Mouse (Mus musculus) kidney, postnatal 0 days (tissue): ENCODE data around the gene Myl9. TPM values are rescaled to one million over a fixed set of nuclear protein-coding genes. Genes with fewer than 3 reads are reported as not detected.

Source experiments
- ATAC-seq: fragments of 200-750 bp; cut with Nextera tagmentation; replicated peaks from 2 replicates; pipeline ENCODE4 v1.8.0; 2017; ENCODE audit warnings: low read depth, moderate number of reproducible peaks, moderate TSS enrichment, moderate library complexity; ENCODE audit not compliant: low FRiP score
- DNase-seq: peaks from one replicate; pipeline ENCODE4 v3.0.0-alpha.2; 2016; ENCODE audit warnings: low spot score
- H3K27ac ChIP-seq: fragments of 300-500 bp; sonication (generic); 2 replicates; pipeline ENCODE4 v1.5.1; 2014; ENCODE audit warnings: mild to moderate bottlenecking
- H3K27me3 ChIP-seq: fragments of 300-500 bp; sonication (generic); 2 replicates; pipeline ENCODE4 v1.6.1; 2014; ENCODE audit warnings: low read length, mixed read lengths; ENCODE audit not compliant: insufficient read depth
- H3K36me3 ChIP-seq: fragments of 300-500 bp; sonication (generic); 2 replicates; pipeline ENCODE4 v1.6.1; 2014; ENCODE audit warnings: low read length, mixed read lengths; ENCODE audit not compliant: insufficient read depth
- H3K4me1 ChIP-seq: fragments of 300-500 bp; sonication (generic); replicated peaks from 2 replicates; pipeline ENCODE4 v1.6.1; 2014; ENCODE audit warnings: antibody characterized with exemption, low read length, mixed read lengths; ENCODE audit not compliant: insufficient read depth
- H3K4me2 ChIP-seq: fragments of 300-500 bp; sonication (generic); 2 replicates; pipeline ENCODE4 v1.6.1; 2014; ENCODE audit warnings: mild to moderate bottlenecking, low read length, moderate library complexity, mixed read lengths
- H3K4me3 ChIP-seq: fragments of 300-500 bp; sonication (generic); replicated peaks from 2 replicates; pipeline ENCODE4 v1.5.1; 2014; ENCODE audit warnings: low read depth, low read length
- H3K9ac ChIP-seq: fragments of 300-500 bp; sonication (generic); 2 replicates; pipeline ENCODE4 v1.6.1; 2014; ENCODE audit warnings: low read depth, low read length
- H3K9me3 ChIP-seq: fragments of 300-500 bp; sonication (generic); replicated peaks from 2 replicates; pipeline ENCODE4 v1.6.1; 2016; ENCODE audit warnings: low read length, inconsistent platforms, mixed read lengths
- CTCF ChIP-seq: IDR thresholded peaks from 2 replicates; pipeline ENCODE4 v1.5.1; 2016; ENCODE audit warnings: antibody characterized with exemption, low read depth, mild to moderate bottlenecking, moderate library complexity
- WGBS: fragments of 180-500 bp; shearing (Covaris S2); extraction: QIAGEN DNeasy Blood & Tissue Kit; methylation state at CpG from one replicate; pipeline ENCODE4 v1.1.7; 2014; 5-methylcytosine and 5-hydroxymethylcytosine counted together
- polyA plus RNA-seq: library from polyadenylated mRNA; unstranded; fragments of >200 nt; fragmentation: Nextera tagmentation; extraction: Ambion mirVana; gene quantifications from 2 replicates; pipeline ENCODE4 v1.2.1, GENCODE M21; 2015

Myl9 gene
- polyA plus RNA-seq, 1 experiment from 2014 or later: 449 TPM

DNA sequence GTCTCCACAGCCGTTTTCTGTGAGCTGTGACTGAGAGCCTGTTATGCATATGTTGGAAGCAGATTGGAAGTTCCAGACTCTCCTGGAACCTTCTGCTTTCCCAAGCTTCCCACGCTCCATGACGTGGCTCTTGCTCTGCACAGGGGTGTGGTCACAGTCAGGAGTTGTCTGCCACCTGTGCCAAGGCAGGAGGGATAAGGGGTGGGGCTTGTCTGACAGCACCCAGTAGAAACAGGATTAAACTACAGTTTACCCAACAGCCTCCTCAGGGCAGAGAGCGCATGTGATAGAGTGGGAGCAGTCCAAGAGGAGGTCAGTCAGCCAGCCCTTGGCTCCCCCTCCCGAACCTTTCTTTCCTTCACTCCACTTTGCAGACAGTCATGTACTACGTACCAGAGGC is 43.1 kb upstream of the Myl9 start:
- WGBS: 31% methylated on average over 6 of the region's 6 CpGs
- no peak overlapping the region for H3K4me3 ChIP-seq
- H3K36me3 ChIP-seq: no peaks in the 10 kb centered on the region
- DNase-seq (peak; percentile 28), ATAC-seq (peak; percentile 77)
- peaks cover 22% of the 10 kb centered on the region for H3K4me1 ChIP-seq
- H3K9me3 ChIP-seq: no peaks in the 10 kb centered on the region
- no peak for TF ChIP-seq CTCF
- no peak overlapping the region for H3K9ac ChIP-seq
- peak overlapping the region; percentile 61; the same call in 1 of the 2 replicates for H3K27ac ChIP-seq
- H3K4me2 ChIP-seq: no peak overlapping the region
- no peaks in the 10 kb centered on the region for H3K27me3 ChIP-seq

DNA sequence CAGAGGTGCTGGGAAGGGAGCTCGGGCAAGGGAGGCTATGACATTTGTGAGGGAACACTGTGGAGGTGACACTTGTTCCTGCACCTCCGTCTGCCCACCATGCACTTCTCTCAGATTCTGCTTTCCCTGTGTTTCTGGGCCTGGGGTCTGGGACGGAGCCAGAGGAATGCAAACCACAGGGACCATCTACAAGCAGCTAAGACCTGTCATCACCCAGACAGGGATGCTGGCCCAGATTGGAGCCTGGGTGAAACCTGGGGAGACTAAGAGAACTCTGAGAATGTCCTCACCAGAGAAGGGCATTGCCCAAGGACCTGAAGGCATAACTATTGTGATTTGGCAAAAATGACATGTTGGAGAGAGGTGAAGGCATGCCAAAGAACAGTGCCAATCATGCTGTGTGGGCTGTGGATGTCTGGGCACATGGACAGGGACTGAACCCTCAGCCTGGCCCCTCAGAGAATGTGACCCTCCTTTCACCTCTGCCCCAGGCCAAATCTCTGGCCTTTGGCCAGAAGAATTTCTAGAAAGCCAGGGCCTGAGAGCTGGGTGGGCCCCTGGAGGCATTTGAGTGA is 39.4 kb upstream of the Myl9 start:
- DNase-seq: no peak
- WGBS: 83% methylated on average over 3 of the region's 3 CpGs
- no peaks in the 10 kb centered on the region for H3K36me3 ChIP-seq
- peaks cover 29% of the 10 kb centered on the region for H3K4me1 ChIP-seq
- H3K9ac ChIP-seq: no peak overlapping the region
- TF ChIP-seq CTCF: no peak
- no peak overlapping the region for H3K4me3 ChIP-seq
- H3K27me3 ChIP-seq: no peaks in the 10 kb centered on the region
- ATAC-seq: no peak
- H3K4me2 ChIP-seq: no peak overlapping the region
- H3K9me3 ChIP-seq: no peaks in the 10 kb centered on the region
- no peak overlapping the region for H3K27ac ChIP-seq

DNA sequence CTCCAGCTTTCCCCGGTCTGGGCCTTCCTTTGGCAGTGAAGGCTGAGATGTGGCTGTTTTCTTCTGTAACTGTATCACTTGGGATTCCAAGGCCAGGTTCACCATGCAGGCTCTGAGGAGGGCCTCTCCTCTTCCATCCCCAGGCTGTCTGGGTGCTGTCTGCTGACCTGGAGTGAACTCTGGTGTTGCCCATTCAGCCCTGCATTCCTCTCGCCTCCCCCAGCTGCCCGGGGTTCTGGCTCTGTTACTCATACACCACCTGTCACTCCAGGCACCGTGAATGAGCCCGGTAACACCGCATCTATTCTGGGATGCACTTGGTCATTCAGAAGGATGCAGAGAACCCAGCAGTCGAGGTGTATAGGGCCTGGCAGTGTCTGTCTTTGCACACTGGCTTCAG is 38.4 kb upstream of the Myl9 start:
- no peaks in the 10 kb centered on the region for H3K27me3 ChIP-seq
- no peak; the same call in 1 of the 2 replicates for ATAC-seq
- no peaks in the 10 kb centered on the region for H3K36me3 ChIP-seq
- peaks cover 26% of the 10 kb centered on the region for H3K4me1 ChIP-seq
- no peak overlapping the region for H3K4me3 ChIP-seq
- 30% methylated on average over 7 of the region's 7 CpGs for WGBS
- DNase-seq: peak; percentile 43
- no peaks in the 10 kb centered on the region for H3K9me3 ChIP-seq
- H3K4me2 ChIP-seq: no peak overlapping the region
- no peak overlapping the region for H3K9ac ChIP-seq
- no peak for TF ChIP-seq CTCF
- H3K27ac ChIP-seq: no peak overlapping the region

DNA sequence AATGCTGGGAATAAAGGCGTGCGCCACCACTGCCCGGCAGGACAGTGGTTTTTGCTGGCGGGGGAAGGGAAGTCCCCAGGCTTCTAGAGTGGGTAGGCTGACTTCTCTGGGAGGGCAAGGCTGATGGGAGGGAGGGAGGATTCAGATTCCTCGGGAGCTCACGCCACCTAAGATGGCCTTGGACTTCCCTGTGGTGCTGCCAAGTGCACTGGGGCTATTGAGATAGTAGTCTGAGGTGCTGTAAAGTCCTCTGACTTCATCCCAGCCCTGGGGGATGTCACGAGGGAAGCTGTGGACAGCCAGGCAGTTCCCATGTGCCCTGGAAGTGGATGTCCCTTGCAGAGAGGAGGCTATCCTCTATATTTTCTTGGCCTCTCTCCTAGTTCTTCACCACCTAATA is 37.2 kb upstream of the Myl9 start:
- ATAC-seq: no peak
- 77% methylated on average over 7 of the region's 7 CpGs for WGBS

DNA sequence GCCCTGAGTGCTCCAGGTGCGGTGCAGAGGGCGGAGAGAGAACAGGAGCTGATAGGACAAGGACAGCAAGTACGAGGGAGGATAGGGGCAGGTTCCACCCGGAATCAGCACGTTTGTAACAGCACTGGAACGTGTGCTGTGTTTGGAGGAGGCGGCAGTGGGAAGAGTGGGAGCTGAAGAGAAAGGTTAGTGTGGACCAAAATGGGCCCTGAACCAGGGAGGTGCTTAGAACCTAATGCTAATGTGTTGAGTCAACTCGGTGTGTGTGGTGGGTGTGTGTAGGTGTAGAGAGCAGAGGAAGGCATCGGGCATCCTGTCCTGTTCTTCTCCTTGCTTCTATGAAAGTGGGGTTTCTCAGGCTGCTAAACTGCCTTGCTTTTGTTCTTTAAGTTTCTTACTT is 34.0 kb upstream of the Myl9 start:
- H3K4me1 ChIP-seq: peaks cover 19% of the 10 kb centered on the region
- DNase-seq (no peak), ATAC-seq (no peak)
- H3K4me3 ChIP-seq: no peak overlapping the region
- H3K27ac ChIP-seq: no peak overlapping the region
- 0 out of 2 replicates have a peak, but pooled peaks cover 2% of the 10 kb centered on the region for H3K36me3 ChIP-seq
- H3K9me3 ChIP-seq: no peaks in the 10 kb centered on the region
- no peaks in the 10 kb centered on the region for H3K27me3 ChIP-seq
- H3K4me2 ChIP-seq: no peak overlapping the region
- TF ChIP-seq CTCF: no peak
- WGBS: 65% methylated on average over 9 of the region's 9 CpGs
- H3K9ac ChIP-seq: no peak overlapping the region

More for the DNA sequence above, 37.2 kb upstream of the Myl9 start:
- DNase-seq: no peak
- Histone ChIP-seq H3K9me3 (no peaks in the 10 kb centered on the region), H3K4me1 (peaks cover 29% of the 10 kb centered on the region), H3K4me3 (no peak overlapping the region), H3K27me3 (no peaks in the 10 kb centered on the region), H3K36me3 (no peaks in the 10 kb centered on the region), H3K4me2 (no peak overlapping the region), H3K27ac (no peak overlapping the region), H3K9ac (no peak overlapping the region)
- no peak for TF ChIP-seq CTCF

DNA sequence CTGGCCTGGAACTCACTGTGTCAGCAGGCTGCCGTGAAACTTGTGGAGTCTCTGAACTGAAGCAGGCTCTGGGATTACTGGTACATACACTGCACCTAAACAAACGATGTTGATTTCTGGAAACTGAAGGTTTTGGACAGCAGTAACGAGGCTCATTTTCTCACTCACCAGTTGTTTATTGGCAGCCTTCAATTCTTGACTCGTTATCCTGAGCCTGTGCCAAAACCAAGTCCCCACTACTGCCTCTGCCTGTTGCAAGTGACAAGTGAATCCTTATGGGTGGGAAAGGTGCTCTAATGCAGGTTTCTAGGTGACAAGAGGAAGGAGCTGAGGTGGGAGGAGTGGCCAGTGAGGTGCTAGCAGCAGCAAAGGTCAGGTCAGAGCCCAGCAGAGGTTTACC is 33.2 kb upstream of the Myl9 start:
- no peak overlapping the region for H3K9ac ChIP-seq
- 48% methylated on average over 4 of the region's 4 CpGs for WGBS
- no peaks in the 10 kb centered on the region for H3K9me3 ChIP-seq
- no peak overlapping the region for H3K4me2 ChIP-seq
- no peak for DNase-seq
- no peak for ATAC-seq
- peaks cover 11% of the 10 kb centered on the region; the same call in 1 of the 2 replicates for H3K4me1 ChIP-seq
- no peaks in the 10 kb centered on the region for H3K27me3 ChIP-seq
- H3K4me3 ChIP-seq: no peak overlapping the region
- H3K27ac ChIP-seq: no peak overlapping the region
- no peak for TF ChIP-seq CTCF
- H3K36me3 ChIP-seq: peaks cover 9% of the 10 kb centered on the region; the same call in 1 of the 2 replicates

DNA sequence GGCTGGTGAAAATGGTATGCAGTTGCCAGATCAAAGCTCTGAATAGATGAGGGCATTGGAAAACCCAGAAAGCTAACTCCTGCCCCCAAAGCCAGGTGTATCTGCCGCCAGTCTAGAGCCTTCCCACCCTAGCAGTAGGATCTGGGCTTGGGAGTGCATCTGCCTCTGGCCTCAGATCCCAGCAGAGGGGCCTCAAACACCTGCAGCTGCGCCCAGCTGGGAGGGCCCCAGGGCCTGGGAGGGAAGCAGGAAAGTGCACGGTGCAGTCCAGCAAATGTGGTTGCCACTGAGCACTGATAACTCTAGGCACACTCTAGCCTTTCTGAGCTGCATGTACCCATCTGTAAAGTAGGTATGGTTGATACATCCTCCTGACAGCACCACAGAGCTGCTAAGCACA is 32.0 kb upstream of the Myl9 start:
- Histone ChIP-seq H3K9ac (no peak overlapping the region), H3K36me3 (peaks cover 13% of the 10 kb centered on the region; the same call in 1 of the 2 replicates), H3K4me3 (no peak overlapping the region), H3K4me1 (peaks cover 10% of the 10 kb centered on the region; the same call in 1 of the 2 replicates), H3K9me3 (no peaks in the 10 kb centered on the region), H3K4me2 (no peak overlapping the region), H3K27me3 (no peaks in the 10 kb centered on the region), H3K27ac (no peak overlapping the region)
- ATAC-seq (no peak), DNase-seq (no peak)
- no peak for TF ChIP-seq CTCF
- WGBS: 66% methylated on average over 3 of the region's 3 CpGs
